Mouse (Mus musculus): Measurements from ENCODE around the gene Ipmk. TPM values are rescaled to one million over a fixed set of nuclear protein-coding genes. Genes with fewer than 3 reads are reported as not detected.

Gene Ipmk
- polyA plus RNA-seq, 1 experiment from 2014 or later: 8.7 TPM

GRCm38 (mm10) chr10:71361044-71361443, 13.5 kb downstream of the Ipmk start:
- WGBS: 71% methylated on average over 7 of the region's 7 CpGs
- Histone ChIP-seq H3K9me3 (ENCODE audit: control insufficient read depth, low read length) (no peaks in the 10 kb centered on the region), H3K4me1 (ENCODE audit: control insufficient read depth in 2 of 2, insufficient read depth in 2 of 2, low read length in 2 of 2) (peaks cover 11 to 12% of the 10 kb centered on the region in 2 experiments), H3K4me3 (ENCODE audit: control insufficient read depth in 1 of 2, insufficient read depth in 1 of 2, low read depth in 1 of 2, low read length in 2 of 2) (no peak overlapping the region), H3K36me3 (ENCODE audit: control insufficient read depth, insufficient read depth, low read length) (peaks cover 10% of the 10 kb centered on the region), H3K27ac (replicated peaks in 1 of 2; ENCODE audit: control insufficient read depth in 1 of 2, insufficient read depth in 1 of 2, low read depth in 2 of 2, low read length in 2 of 2) (no peak overlapping the region), H3K9ac (ENCODE audit: low read length) (no peak overlapping the region), H3K27me3 (ENCODE audit: control insufficient read depth, insufficient read depth, low read length) (no peaks in the 10 kb centered on the region), H3K4me2 (ENCODE audit: low read length) (no peak overlapping the region)
- ATAC-seq (ENCODE audit: insufficient number of reproducible peaks, insufficient read depth, low FRiP score, low read depth): no peak

GRCm38 (mm10) chr10:71361836-71362562, 14.4 kb downstream of the Ipmk start:
- H3K4me2 ChIP-seq (ENCODE audit: low read length): peak overlapping the region; percentile 60
- H3K36me3 ChIP-seq (ENCODE audit: control insufficient read depth, insufficient read depth, low read length): peaks cover 12% of the 10 kb centered on the region
- H3K4me3 ChIP-seq (ENCODE audit: control insufficient read depth in 1 of 2, insufficient read depth in 1 of 2, low read depth in 1 of 2, low read length in 2 of 2): peak overlapping the region in 1 of 2 experiments; percentile 16; a peak in 1 of 4 replicates
- H3K9ac ChIP-seq (ENCODE audit: low read length): no peak overlapping the region
- WGBS: 13% methylated on average over 18 of the region's 18 CpGs
- no peaks in the 10 kb centered on the region for H3K9me3 ChIP-seq (ENCODE audit: control insufficient read depth, low read length)
- H3K27ac ChIP-seq (replicated peaks in 1 of 2; ENCODE audit: control insufficient read depth in 1 of 2, insufficient read depth in 1 of 2, low read depth in 2 of 2, low read length in 2 of 2): no peak overlapping the region
- H3K27me3 ChIP-seq (ENCODE audit: control insufficient read depth, insufficient read depth, low read length): no peaks in the 10 kb centered on the region
- peaks cover 11 to 12% of the 10 kb centered on the region in 2 experiments for H3K4me1 ChIP-seq (ENCODE audit: control insufficient read depth in 2 of 2, insufficient read depth in 2 of 2, low read length in 2 of 2)
- ATAC-seq (ENCODE audit: insufficient number of reproducible peaks, insufficient read depth, low FRiP score, low read depth): no peak

GRCm38 (mm10) chr10:71363440-71363839, 15.9 kb downstream of the Ipmk start:
- Histone ChIP-seq H3K4me3 (ENCODE audit: control insufficient read depth in 1 of 2, insufficient read depth in 1 of 2, low read depth in 1 of 2, low read length in 2 of 2) (no peak overlapping the region), H3K27ac (replicated peaks in 1 of 2; ENCODE audit: control insufficient read depth in 1 of 2, insufficient read depth in 1 of 2, low read depth in 2 of 2, low read length in 2 of 2) (no peak overlapping the region), H3K4me2 (ENCODE audit: low read length) (no peak overlapping the region), H3K36me3 (ENCODE audit: control insufficient read depth, insufficient read depth, low read length) (peaks cover 17% of the 10 kb centered on the region), H3K9ac (ENCODE audit: low read length) (no peak overlapping the region), H3K9me3 (ENCODE audit: control insufficient read depth, low read length) (no peaks in the 10 kb centered on the region), H3K27me3 (ENCODE audit: control insufficient read depth, insufficient read depth, low read length) (no peaks in the 10 kb centered on the region), H3K4me1 (ENCODE audit: control insufficient read depth in 2 of 2, insufficient read depth in 2 of 2, low read length in 2 of 2) (peaks cover 11 to 12% of the 10 kb centered on the region in 2 experiments)
- no peak for ATAC-seq (ENCODE audit: insufficient number of reproducible peaks, insufficient read depth, low FRiP score, low read depth)
- WGBS: 80% methylated on average over 8 of the region's 8 CpGs

GRCm38 (mm10) chr10:71363858-71364257, 16.3 kb downstream of the Ipmk start:
- Histone ChIP-seq H3K27me3 (ENCODE audit: control insufficient read depth, insufficient read depth, low read length) (no peaks in the 10 kb centered on the region), H3K9ac (ENCODE audit: low read length) (no peak overlapping the region), H3K9me3 (ENCODE audit: control insufficient read depth, low read length) (no peaks in the 10 kb centered on the region), H3K36me3 (ENCODE audit: control insufficient read depth, insufficient read depth, low read length) (peaks cover 17% of the 10 kb centered on the region), H3K4me2 (ENCODE audit: low read length) (no peak overlapping the region), H3K4me1 (ENCODE audit: control insufficient read depth in 2 of 2, insufficient read depth in 2 of 2, low read length in 2 of 2) (peaks cover 11 to 12% of the 10 kb centered on the region in 2 experiments), H3K4me3 (ENCODE audit: control insufficient read depth in 1 of 2, insufficient read depth in 1 of 2, low read depth in 1 of 2, low read length in 2 of 2) (no peak overlapping the region), H3K27ac (replicated peaks in 1 of 2; ENCODE audit: control insufficient read depth in 1 of 2, insufficient read depth in 1 of 2, low read depth in 2 of 2, low read length in 2 of 2) (no peak overlapping the region)
- 93% methylated on average over 10 of the region's 10 CpGs for WGBS
- ATAC-seq (ENCODE audit: insufficient number of reproducible peaks, insufficient read depth, low FRiP score, low read depth): no peak

- no peak overlapping the region for H3K9ac ChIP-seq (ENCODE audit: low read length)
- no peaks in the 10 kb centered on the region for H3K27me3 ChIP-seq (ENCODE audit: control insufficient read depth, insufficient read depth, low read length)
- H3K4me3 ChIP-seq (ENCODE audit: control insufficient read depth in 1 of 2, insufficient read depth in 1 of 2, low read depth in 1 of 2, low read length in 2 of 2): no peak overlapping the region
- H3K36me3 ChIP-seq (ENCODE audit: control insufficient read depth, insufficient read depth, low read length): peaks cover 25% of the 10 kb centered on the region
- H3K4me1 ChIP-seq (ENCODE audit: control insufficient read depth in 2 of 2, insufficient read depth in 2 of 2, low read length in 2 of 2): no peaks in the 10 kb centered on the region
- H3K9me3 ChIP-seq (ENCODE audit: control insufficient read depth, low read length): no peaks in the 10 kb centered on the region
- 87% methylated on average over 16 of the region's 16 CpGs for WGBS
- no peak overlapping the region for H3K4me2 ChIP-seq (ENCODE audit: low read length)
- no peak overlapping the region for H3K27ac ChIP-seq (replicated peaks in 1 of 2; ENCODE audit: control insufficient read depth in 1 of 2, insufficient read depth in 1 of 2, low read depth in 2 of 2, low read length in 2 of 2)
- no peak for ATAC-seq (ENCODE audit: insufficient number of reproducible peaks, insufficient read depth, low FRiP score, low read depth)
Measured at GRCm38 (mm10) chr10:71368128-71368940, 20.8 kb downstream of the Ipmk start.

GRCm38 (mm10) chr10:71369466-71369865, 21.9 kb downstream of the Ipmk start:
- Histone ChIP-seq H3K27me3 (ENCODE audit: control insufficient read depth, insufficient read depth, low read length) (no peaks in the 10 kb centered on the region), H3K27ac (replicated peaks in 1 of 2; ENCODE audit: control insufficient read depth in 1 of 2, insufficient read depth in 1 of 2, low read depth in 2 of 2, low read length in 2 of 2) (no peak overlapping the region), H3K36me3 (ENCODE audit: control insufficient read depth, insufficient read depth, low read length) (peaks cover 27% of the 10 kb centered on the region), H3K4me1 (ENCODE audit: control insufficient read depth in 2 of 2, insufficient read depth in 2 of 2, low read length in 2 of 2) (no peaks in the 10 kb centered on the region), H3K4me2 (ENCODE audit: low read length) (no peak overlapping the region), H3K9me3 (ENCODE audit: control insufficient read depth, low read length) (no peaks in the 10 kb centered on the region), H3K4me3 (ENCODE audit: control insufficient read depth in 1 of 2, insufficient read depth in 1 of 2, low read depth in 1 of 2, low read length in 2 of 2) (no peak overlapping the region), H3K9ac (ENCODE audit: low read length) (no peak overlapping the region)
- ATAC-seq (ENCODE audit: insufficient number of reproducible peaks, insufficient read depth, low FRiP score, low read depth): no peak
- 70% methylated on average over 3 of the region's 3 CpGs for WGBS

- Histone ChIP-seq H3K36me3 (ENCODE audit: control insufficient read depth, insufficient read depth, low read length) (peaks cover 25% of the 10 kb centered on the region), H3K4me3 (ENCODE audit: control insufficient read depth in 1 of 2, insufficient read depth in 1 of 2, low read depth in 1 of 2, low read length in 2 of 2) (no peak overlapping the region), H3K27ac (replicated peaks in 1 of 2; ENCODE audit: control insufficient read depth in 1 of 2, insufficient read depth in 1 of 2, low read depth in 2 of 2, low read length in 2 of 2) (no peak overlapping the region), H3K9ac (ENCODE audit: low read length) (no peak overlapping the region), H3K4me2 (ENCODE audit: low read length) (no peak overlapping the region), H3K27me3 (ENCODE audit: control insufficient read depth, insufficient read depth, low read length) (no peaks in the 10 kb centered on the region), H3K4me1 (ENCODE audit: control insufficient read depth in 2 of 2, insufficient read depth in 2 of 2, low read length in 2 of 2) (no peaks in the 10 kb centered on the region), H3K9me3 (ENCODE audit: control insufficient read depth, low read length) (no peaks in the 10 kb centered on the region)
- WGBS: 76% methylated on average over 6 of the region's 6 CpGs
- ATAC-seq (ENCODE audit: insufficient number of reproducible peaks, insufficient read depth, low FRiP score, low read depth): no peak
Measured at GRCm38 (mm10) chr10:71371881-71372280, 24.3 kb downstream of the Ipmk start.

All from heart, embryonic 14.5 days (tissue).